Mouse (Mus musculus) regulatory T cell (primary cell): Measurements from ENCODE around the gene Fbrs.
"Not testable (repeated sequence)": the region's sequence is repeated elsewhere in the genome, so short reads cannot be mapped to it uniquely, and the experiment has no call there.

Source experiments
- in situ Hi-C: fragments of 300-600 bp; cut with MboI, MseI; formaldehyde crosslinking; loops from one replicate; pipeline ENCODE4 v1.15.1; 2025; ENCODE audit warnings: high pct_unique_total_duplicates

The Fbrs gene

GRCm38 (mm10) chr7:127478635-127479317 lies at the start of gene Fbrs:
Fbrs (plus strand) TSS chr7:127479199.
- in situ Hi-C loops = loop anchor here (10.0 kb wide), 1 partner anchor 816 kb away; the partner anchor contains the start of gene BC017158

- in situ Hi-C loops = loop anchor here (5.0 kb wide), 1 partner anchor 72 kb away; no protein-coding TSS in a partner anchor
Measured at GRCm38 (mm10) chr7:127435206-127435605, 43.8 kb upstream of the Fbrs start.

- in situ Hi-C loops = loop anchor here (5.0 kb wide), 1 partner anchor 70 kb away; no protein-coding TSS in a partner anchor
Measured at GRCm38 (mm10) chr7:127437724-127438123, 41.3 kb upstream of the Fbrs start.

- in situ Hi-C loops = no loop called here
Measured at GRCm38 (mm10) chr7:127443976-127444375, 35.0 kb upstream of the Fbrs start.

GRCm38 (mm10) chr7:127448521-127449300 lies 30.3 kb upstream of the Fbrs start, which contains the start of gene Zfp689:
Zfp689 (minus strand) TSS chr7:127449158.
- in situ Hi-C loops = no loop called here

- in situ Hi-C loops = no loop called here
Measured at GRCm38 (mm10) chr7:127449966-127450365, 29.0 kb upstream of the Fbrs start.

- in situ Hi-C loops = no loop called here
Measured at GRCm38 (mm10) chr7:127453056-127453455, 25.9 kb upstream of the Fbrs start.

GRCm38 (mm10) chr7:127454905-127455304 lies 24.1 kb upstream of the Fbrs start:
- in situ Hi-C loops = no loop called here

GRCm38 (mm10) chr7:127458371-127459122 lies 20.5 kb upstream of the Fbrs start:
- in situ Hi-C loops = not testable (repeated sequence)

GRCm38 (mm10) chr7:127459311-127459710 lies 19.7 kb upstream of the Fbrs start, which contains the start of gene Prr14:
Prr14 (plus strand) TSS chr7:127459611.
- in situ Hi-C loops = not testable (repeated sequence)

GRCm38 (mm10) chr7:127465191-127465590 lies 13.8 kb upstream of the Fbrs start:
- in situ Hi-C loops = no loop called here

- in situ Hi-C loops = not testable (repeated sequence)
Measured at GRCm38 (mm10) chr7:127465670-127466069, 13.3 kb upstream of the Fbrs start.

- in situ Hi-C loops = no loop called here
Measured at GRCm38 (mm10) chr7:127466606-127467005, 12.4 kb upstream of the Fbrs start.

GRCm38 (mm10) chr7:127470011-127470715 lies 8.8 kb upstream of the Fbrs start:
- in situ Hi-C loops = loop anchor here (10.0 kb wide), 1 partner anchor 825 kb away; the partner anchor contains the start of gene BC017158

- in situ Hi-C loops = loop anchor here (10.0 kb wide), 1 partner anchor 824 kb away; the partner anchor contains the start of gene BC017158
Measured at GRCm38 (mm10) chr7:127470743-127471645, 8.0 kb upstream of the Fbrs start.

GRCm38 (mm10) chr7:127471646-127472010 lies 7.4 kb upstream of the Fbrs start:
- in situ Hi-C loops = loop anchor here (10.0 kb wide), 1 partner anchor 823 kb away; the partner anchor contains the start of gene BC017158

- in situ Hi-C loops = loop anchor here (10.0 kb wide), 1 partner anchor 823 kb away; the partner anchor contains the start of gene BC017158
Measured at GRCm38 (mm10) chr7:127472060-127472459, 6.9 kb upstream of the Fbrs start.

- in situ Hi-C loops = loop anchor here (10.0 kb wide), 1 partner anchor 821 kb away; the partner anchor contains the start of gene BC017158
Measured at GRCm38 (mm10) chr7:127473705-127474104, 5.3 kb upstream of the Fbrs start.

GRCm38 (mm10) chr7:127474378-127475070 lies 4.5 kb upstream of the Fbrs start:
- in situ Hi-C loops = loop anchor here (10.0 kb wide), 1 partner anchor 820 kb away; the partner anchor contains the start of gene BC017158
